23 mouse cellular contexts compared by ENCODE assay signal in the genomic region with DNA sequence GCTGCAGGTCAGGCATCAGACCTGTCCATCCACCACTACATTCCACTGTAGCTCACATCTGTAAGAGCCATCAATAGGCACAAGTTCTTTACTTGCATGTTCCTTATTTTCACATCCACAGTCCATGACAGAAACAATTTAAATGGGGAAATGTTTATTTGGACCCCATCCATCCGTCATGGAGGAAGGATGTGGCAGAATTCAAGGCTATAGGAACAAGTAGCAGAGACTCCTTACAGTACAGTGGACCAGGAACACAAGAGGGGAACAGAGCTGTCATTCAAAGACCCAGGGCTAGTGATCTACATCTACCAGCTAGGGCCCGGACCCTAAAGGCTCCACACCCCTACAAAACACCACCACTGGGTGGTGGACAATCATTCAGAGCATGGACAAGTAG.
"Had no signal": no experiment of that assay in that cellular context is flagged by ENCODE, and none has a peak within 500 bp of the region (broad histone marks: within the 10 kb centered on the region; RNA-seq: fewer than 3 reads in every experiment).

No protein-coding gene starts in this region.

- H3K36me3 ChIP-seq: limb, embryonic 10.5 days; limb, embryonic 13.5 days; liver, embryonic 13.5 days; midbrain, embryonic 10.5 days; midbrain, embryonic 13.5 days; neural tube, embryonic 12.5 days; neural tube, embryonic 15.5 days had no signal

- H3K27me3 ChIP-seq: limb, embryonic 13.5 days; liver, embryonic 13.5 days; megakaryocyte, embryonic 14.5 days; midbrain, embryonic 13.5 days; neural tube, embryonic 12.5 days; neural tube, embryonic 15.5 days had no signal

- H3K9ac ChIP-seq: limb, embryonic 13.5 days; liver, embryonic 13.5 days; midbrain, embryonic 13.5 days; neural tube, embryonic 12.5 days; neural tube, embryonic 15.5 days had no signal

- H3K27ac ChIP-seq: limb, embryonic 10.5 days; limb, embryonic 13.5 days; liver, embryonic 13.5 days; midbrain, embryonic 10.5 days; midbrain, embryonic 13.5 days; neural tube, embryonic 12.5 days; neural tube, embryonic 15.5 days had no signal

- H3K4me3 ChIP-seq: limb, embryonic 10.5 days; limb, embryonic 13.5 days; liver, embryonic 13.5 days; megakaryocyte, embryonic 14.5 days; midbrain, embryonic 10.5 days; midbrain, embryonic 13.5 days; neural tube, embryonic 12.5 days; neural tube, embryonic 15.5 days had no signal

- DNase-seq: kidney, adult 18-20 months; kidney, adult 9 months; kidney, postnatal 14 days; kidney, postnatal 4 days; layer of hippocampus, adult 9-11 months; liver; liver, embryonic 13.5 days; lung, adult 2 months; lung, postnatal 14 days; lung, postnatal 4 days; right cerebral cortex, adult 18-20 months; right cerebral cortex, postnatal 14 days; right cerebral cortex, postnatal 4 days; thymus, adult 18-20 months; thymus, postnatal 25 days had no signal

- ATAC-seq: midbrain, embryonic 13.5 days; midbrain, embryonic 16.5 days had no signal

- H3K9me3 ChIP-seq: limb, embryonic 10.5 days; limb, embryonic 13.5 days; liver, embryonic 13.5 days; megakaryocyte, embryonic 14.5 days; midbrain, embryonic 10.5 days; midbrain, embryonic 13.5 days; neural tube, embryonic 12.5 days; neural tube, embryonic 15.5 days had no signal

- H3K4me2 ChIP-seq: limb, embryonic 13.5 days; liver, embryonic 13.5 days; midbrain, embryonic 13.5 days; neural tube, embryonic 12.5 days; neural tube, embryonic 15.5 days had no signal

- H3K4me1 ChIP-seq: neural tube, embryonic 12.5 days had no signal
